Mouse (Mus musculus) neural tube, embryonic 11.5 days (tissue): ENCODE results near the gene Polr2i. TPM values are rescaled to one million over a fixed set of nuclear protein-coding genes. Genes with fewer than 3 reads are reported as not detected.

Experiments
- ATAC-seq: fragments of 200-750 bp; cut with Nextera tagmentation; 2 replicates; pipeline ENCODE4 v1.8.0; 2017; ENCODE audit warnings: moderate number of reproducible peaks, mild to moderate bottlenecking, moderate TSS enrichment, moderate library complexity; ENCODE audit not compliant: insufficient read depth, low FRiP score, low TSS enrichment
- DNase-seq: peaks from one replicate; pipeline ENCODE4 v3.0.0-alpha.2; 2015; ENCODE audit warnings: low spot score
- H3K27ac ChIP-seq: fragments of 300-500 bp; sonication (generic); 2 replicates; pipeline ENCODE4 v1.5.1; 2014; ENCODE audit warnings: low read depth, mild to moderate bottlenecking, low read length
- H3K27me3 ChIP-seq: fragments of 300-500 bp; sonication (generic); 2 replicates; pipeline ENCODE4 v1.6.1; 2014; ENCODE audit warnings: mild to moderate bottlenecking, low read length, mixed read lengths; ENCODE audit not compliant: control insufficient read depth, insufficient read depth
- H3K36me3 ChIP-seq: fragments of 300-500 bp; sonication (generic); 2 replicates; pipeline ENCODE4 v1.6.1; 2014; ENCODE audit warnings: mild to moderate bottlenecking, low read length, moderate library complexity, mixed read lengths; ENCODE audit not compliant: control insufficient read depth, insufficient read depth
- H3K4me1 ChIP-seq: fragments of 300-500 bp; sonication (generic); 2 replicates; pipeline ENCODE4 v1.6.1; 2014; ENCODE audit warnings: low read length, mixed read lengths; ENCODE audit not compliant: control insufficient read depth, insufficient read depth
- H3K4me2 ChIP-seq: fragments of 300-500 bp; sonication (generic); 2 replicates; pipeline ENCODE4 v1.6.1; 2014; ENCODE audit warnings: low read depth, mild to moderate bottlenecking, moderate library complexity
- H3K4me3 ChIP-seq: fragments of 300-500 bp; sonication (generic); 2 replicates; pipeline ENCODE4 v1.5.1; 2014; ENCODE audit warnings: low read depth, low read length
- H3K9ac ChIP-seq: fragments of 300-500 bp; sonication (generic); 2 replicates; pipeline ENCODE4 v1.6.1; 2014; ENCODE audit warnings: mild to moderate bottlenecking, low read length
- H3K9me3 ChIP-seq: fragments of 300-500 bp; sonication (generic); 2 replicates; pipeline ENCODE4 v1.6.1; 2016; ENCODE audit warnings: low read length; ENCODE audit not compliant: control insufficient read depth
- WGBS: fragments of 180-500 bp; shearing (Covaris S2); extraction: QIAGEN DNeasy Blood & Tissue Kit; methylation state at CpG from one replicate; pipeline ENCODE4 v1.1.7; 2014; 5-methylcytosine and 5-hydroxymethylcytosine counted together
- polyA plus RNA-seq: library from polyadenylated mRNA; unstranded; fragments of >200 nt; fragmentation: Nextera tagmentation; extraction: Ambion mirVana; gene quantifications from 2 replicates; pipeline ENCODE4 v1.2.1, GENCODE M21; 2014

Polr2i gene
- polyA plus RNA-seq, 1 experiment from 2014 or later = 179 TPM

DNA sequence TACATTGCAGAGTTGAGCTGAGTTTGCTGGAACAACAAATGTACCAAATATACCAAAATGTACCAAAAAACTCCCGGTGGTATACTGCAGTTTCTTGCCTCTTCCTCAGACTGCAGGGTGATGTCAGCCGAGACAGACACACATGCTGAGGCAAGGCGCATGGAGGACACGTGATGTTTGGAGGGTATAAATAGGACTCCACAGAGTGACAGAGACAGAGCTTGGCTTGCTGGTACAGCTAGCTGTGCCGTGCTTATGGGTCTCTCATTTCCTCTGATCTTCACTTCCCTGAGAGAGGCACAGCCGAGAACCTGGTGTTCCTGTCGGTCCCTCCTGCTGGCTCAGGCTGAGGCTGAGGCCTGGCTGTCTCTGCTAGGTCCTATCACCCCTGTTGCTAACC, 51.0 kb downstream of the Polr2i start:
- H3K9me3 ChIP-seq = no peaks in the 10 kb centered on the region
- 74% methylated on average over 7 of the region's 7 CpGs for WGBS
- peaks cover 5% of the 10 kb centered on the region for H3K4me1 ChIP-seq
- no peak overlapping the region for H3K9ac ChIP-seq
- no peak overlapping the region for H3K4me3 ChIP-seq
- DNase-seq = no peak
- H3K27ac ChIP-seq = no peak overlapping the region
- ATAC-seq = no peak
- H3K36me3 ChIP-seq = no peaks in the 10 kb centered on the region
- H3K27me3 ChIP-seq = no peaks in the 10 kb centered on the region
- H3K4me2 ChIP-seq = no peak overlapping the region

Other genes starting within 250 kb of the Polr2i start
- gene Zfp568, start 248.0 kb upstream of the Polr2i start, polyA plus RNA-seq = 19.5 and 21.5 TPM in 2 replicates
- 5.3 and 5.7 TPM in 2 replicates for gene Zfp14, start 180.6 kb upstream of the Polr2i start, polyA plus RNA-seq
- gene Zfp82, start 159.0 kb upstream of the Polr2i start, polyA plus RNA-seq = 8.3 and 9.9 TPM in 2 replicates
- gene Gm26920, start 141.5 kb upstream of the Polr2i start, polyA plus RNA-seq = 0.80 and 1.7 TPM in 2 replicates
- gene Zfp566, start 141.4 kb upstream of the Polr2i start, polyA plus RNA-seq = 15.3 and 16.4 TPM in 2 replicates
- gene Zfp260, start 137.2 kb upstream of the Polr2i start, polyA plus RNA-seq = 136 and 140 TPM in 2 replicates
- gene Zfp382, start 110.0 kb upstream of the Polr2i start, polyA plus RNA-seq = 7.4 and 10.5 TPM in 2 replicates
- 14.3 and 15.1 TPM in 2 replicates for gene Zfp146, start 62.2 kb upstream of the Polr2i start, polyA plus RNA-seq
- gene Cox7a1, start 47.8 kb upstream of the Polr2i start, polyA plus RNA-seq = 4.5 and 5.7 TPM in 2 replicates
- gene Capns1, start 33.1 kb upstream of the Polr2i start, polyA plus RNA-seq = 45.8 and 51.8 TPM in 2 replicates
- 268 and 302 TPM in 2 replicates for gene Tbcb, start 324 bp downstream of the Polr2i start, polyA plus RNA-seq
- gene Ovol3, start 3.8 kb downstream of the Polr2i start, polyA plus RNA-seq = not detected in 2 replicates
- gene Thap8, start 48.1 kb downstream of the Polr2i start, polyA plus RNA-seq = 0.18 and 0.36 TPM in 2 replicates
- gene Wdr62, start 48.5 kb downstream of the Polr2i start, polyA plus RNA-seq = 10.9 and 12.5 TPM in 2 replicates
- 100 and 102 TPM in 2 replicates for gene Clip3, start 59.8 kb downstream of the Polr2i start, polyA plus RNA-seq
- gene Alkbh6, start 76.8 kb downstream of the Polr2i start, polyA plus RNA-seq = 87.4 and 94.0 TPM in 2 replicates
- 16.6 and 18.1 TPM in 2 replicates for gene Syne4, start 82.9 kb downstream of the Polr2i start, polyA plus RNA-seq
- not detected in 2 replicates for gene E130208F15Rik, start 89.8 kb downstream of the Polr2i start, polyA plus RNA-seq
- 23.1 and 26.5 TPM in 2 replicates for gene Sdhaf1, start 91.9 kb downstream of the Polr2i start, polyA plus RNA-seq
- gene Lrfn3, start 130.8 kb downstream of the Polr2i start, polyA plus RNA-seq = 6.3 TPM in 2 replicates
- gene Tyrobp, start 181.8 kb downstream of the Polr2i start, polyA plus RNA-seq = 17.8 and 17.9 TPM in 2 replicates
- not detected in 2 replicates for gene Hcst, start 187.9 kb downstream of the Polr2i start, polyA plus RNA-seq
- gene Nfkbid, start 189.8 kb downstream of the Polr2i start, polyA plus RNA-seq = 0.84 and 0.99 TPM in 2 replicates
- gene Aplp1, start 213.6 kb downstream of the Polr2i start, polyA plus RNA-seq = 150 and 165 TPM in 2 replicates
- gene Kirrel2, start 225.7 kb downstream of the Polr2i start, polyA plus RNA-seq = 19.0 and 19.6 TPM in 2 replicates
- 1.8 and 3.4 TPM in 2 replicates for gene Nphs1, start 226.4 kb downstream of the Polr2i start, polyA plus RNA-seq